Mouse (Mus musculus) embryonic facial prominence, embryonic 14.5 days (tissue): ENCODE data around the gene Smad3. TPM values are rescaled to one million over a fixed set of nuclear protein-coding genes. Genes with fewer than 3 reads are reported as not detected.

Experiments used
- ATAC-seq: fragments of 200-750 bp; cut with Nextera tagmentation; 2 replicates; pipeline ENCODE4 v1.8.0; 2017; ENCODE audit warnings: low read depth, moderate number of reproducible peaks, moderate TSS enrichment
- DNase-seq: peaks from one replicate; pipeline ENCODE4 v3.0.0-alpha.2; 2015; ENCODE audit warnings: low spot score
- H3K27ac ChIP-seq: fragments of 300-500 bp; sonication (generic); replicated peaks from 2 replicates; pipeline ENCODE4 v1.5.1; 2014; ENCODE audit warnings: low read depth, mild to moderate bottlenecking, low read length, moderate library complexity
- H3K27me3 ChIP-seq: fragments of 300-500 bp; sonication (generic); replicated peaks from 2 replicates; pipeline ENCODE4 v1.6.1; 2014; ENCODE audit warnings: low read length; ENCODE audit not compliant: control insufficient read depth, insufficient read depth
- H3K36me3 ChIP-seq: fragments of 300-500 bp; sonication (generic); 2 replicates; pipeline ENCODE4 v1.6.1; 2014; ENCODE audit warnings: low read length, mixed read lengths; ENCODE audit not compliant: control insufficient read depth, insufficient read depth
- H3K4me1 ChIP-seq: fragments of 300-500 bp; sonication (generic); 2 replicates; pipeline ENCODE4 v1.6.1; 2014; ENCODE audit warnings: antibody characterized with exemption, low read length; ENCODE audit not compliant: control insufficient read depth, insufficient read depth
- H3K4me2 ChIP-seq: fragments of 300-500 bp; sonication (generic); 2 replicates; pipeline ENCODE4 v1.6.1; 2014; ENCODE audit warnings: low read depth, mild to moderate bottlenecking, low read length, moderate library complexity, mixed read lengths
- H3K4me3 ChIP-seq: fragments of 300-500 bp; sonication (generic); 2 replicates; pipeline ENCODE4 v1.5.1; 2014; ENCODE audit warnings: low read depth, mild to moderate bottlenecking, low read length
- H3K9ac ChIP-seq: fragments of 300-500 bp; sonication (generic); 2 replicates; pipeline ENCODE4 v1.6.1; 2014; ENCODE audit warnings: low read depth, mild to moderate bottlenecking, low read length, moderate library complexity, mixed read lengths
- H3K9me3 ChIP-seq: fragments of 300-500 bp; sonication (generic); 2 replicates; pipeline ENCODE4 v1.6.1; 2016; ENCODE audit warnings: low read length; ENCODE audit not compliant: control insufficient read depth
- WGBS: fragments of 180-500 bp; shearing (Covaris S2); extraction: QIAGEN DNeasy Blood & Tissue Kit; methylation state at CpG from one replicate; pipeline ENCODE4 v1.1.7; 2014; 5-methylcytosine and 5-hydroxymethylcytosine counted together
- polyA plus RNA-seq: library from polyadenylated mRNA; unstranded; fragments of >200 nt; fragmentation: Nextera tagmentation; extraction: Ambion mirVana; gene quantifications from 2 replicates; pipeline ENCODE4 v1.2.1, GENCODE M21; 2014

Smad3 gene
- polyA plus RNA-seq, 1 experiment from 2014 or later, result 17.0 TPM

DNA sequence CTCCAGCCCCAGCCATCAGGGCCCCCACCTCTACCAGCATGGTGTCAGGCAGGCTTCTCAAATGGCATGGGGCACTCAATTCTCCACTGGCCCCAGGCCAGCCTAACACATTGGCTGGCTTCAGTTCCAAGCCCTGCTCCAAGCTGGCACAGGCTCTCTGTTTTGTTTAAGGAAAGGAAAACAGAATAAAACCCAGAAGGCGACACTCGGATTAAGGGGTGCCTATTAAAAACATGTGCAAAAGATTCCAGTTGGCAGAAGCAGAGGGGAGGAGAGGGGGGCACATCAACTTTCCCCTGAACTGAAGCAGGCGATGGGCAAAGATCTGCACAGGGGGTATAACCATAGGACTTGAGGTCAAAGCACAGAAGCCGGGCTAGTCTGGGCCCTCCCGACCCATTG, 98.8 kb downstream of the Smad3 start:
- Histone ChIP-seq H3K4me3 (no peak overlapping the region), H3K27me3 (no peaks in the 10 kb centered on the region), H3K9me3 (no peaks in the 10 kb centered on the region), H3K4me2 (no peak overlapping the region), H3K27ac (0 out of 2 replicates have a peak overlapping the region, but pooled peaks have one; percentile 2), H3K9ac (no peak overlapping the region), H3K4me1 (peaks cover 59% of the 10 kb centered on the region), H3K36me3 (peaks cover 48% of the 10 kb centered on the region)
- DNase-seq, result peak; percentile 92
- 28% methylated on average over 5 of the region's 5 CpGs for WGBS
- peak; percentile 45; the same call in 1 of the 2 replicates for ATAC-seq

- no peaks in the 10 kb centered on the region for H3K9me3 ChIP-seq
- no peak overlapping the region for H3K4me2 ChIP-seq
- H3K4me1 ChIP-seq, result peaks cover 59% of the 10 kb centered on the region
- DNase-seq (no peak), ATAC-seq (no peak)
- H3K9ac ChIP-seq, result no peak overlapping the region
- WGBS, result 70% methylated on average over 9 of the region's 9 CpGs
- no peak overlapping the region for H3K4me3 ChIP-seq
- H3K36me3 ChIP-seq, result peaks cover 50% of the 10 kb centered on the region
- no peaks in the 10 kb centered on the region for H3K27me3 ChIP-seq
- peak overlapping the region; percentile 4; the same call in 1 of the 2 replicates for H3K27ac ChIP-seq
Observed at GRCm38 (mm10) chr9:63658436-63658835, 99.4 kb downstream of the Smad3 start.

DNA sequence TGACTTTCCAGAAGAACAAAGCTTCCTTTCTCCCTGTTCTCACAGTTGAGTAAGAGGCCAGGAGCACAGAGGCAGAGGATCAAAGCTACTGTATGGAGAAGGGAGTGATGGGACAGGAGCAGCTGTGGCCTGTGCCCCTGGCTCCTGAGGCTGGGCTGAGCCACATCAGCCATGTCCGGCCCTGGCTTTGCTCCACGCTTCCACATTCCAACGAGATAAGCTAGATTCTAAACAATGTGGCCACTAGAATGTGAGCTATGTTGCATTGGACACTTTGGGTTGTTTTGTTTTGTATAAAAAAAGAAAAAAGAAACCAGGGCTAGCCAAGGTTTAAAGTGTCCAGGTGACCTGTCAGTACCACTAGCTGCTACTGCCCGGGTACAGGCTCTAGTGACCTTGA, 100.6 kb downstream of the Smad3 start:
- Histone ChIP-seq H3K27me3 (no peaks in the 10 kb centered on the region), H3K4me1 (peaks cover 63% of the 10 kb centered on the region), H3K4me2 (no peak overlapping the region), H3K9me3 (no peaks in the 10 kb centered on the region), H3K4me3 (no peak overlapping the region), H3K9ac (no peak overlapping the region), H3K27ac (no peak overlapping the region), H3K36me3 (peaks cover 47% of the 10 kb centered on the region)
- DNase-seq, result peak; percentile 45
- WGBS, result 58% methylated on average over 4 of the region's 4 CpGs
- no peak for ATAC-seq

- no peak overlapping the region for H3K4me2 ChIP-seq
- H3K4me1 ChIP-seq, result peaks cover 79% of the 10 kb centered on the region
- H3K9me3 ChIP-seq, result no peaks in the 10 kb centered on the region
- WGBS, result 0% methylated on average over 1 of the region's 1 CpGs
- H3K27me3 ChIP-seq, result no peaks in the 10 kb centered on the region
- H3K36me3 ChIP-seq, result peaks cover 43% of the 10 kb centered on the region
- no peak overlapping the region for H3K27ac ChIP-seq
- ATAC-seq, result no peak
- peak; percentile 44 for DNase-seq
- no peak overlapping the region for H3K4me3 ChIP-seq
- H3K9ac ChIP-seq, result no peak overlapping the region
Observed at GRCm38 (mm10) chr9:63655092-63655491, 102.7 kb downstream of the Smad3 start.

GRCm38 (mm10) chr9:63654575-63654974, 103.2 kb downstream of the Smad3 start:
- Histone ChIP-seq H3K4me1 (peaks cover 74% of the 10 kb centered on the region), H3K9me3 (no peaks in the 10 kb centered on the region), H3K9ac (no peak overlapping the region), H3K27ac (no peak overlapping the region), H3K36me3 (peaks cover 45% of the 10 kb centered on the region), H3K27me3 (no peaks in the 10 kb centered on the region), H3K4me2 (no peak overlapping the region), H3K4me3 (no peak overlapping the region)
- 82% methylated on average over 8 of the region's 8 CpGs for WGBS
- ATAC-seq (no peak), DNase-seq (no peak)

DNA sequence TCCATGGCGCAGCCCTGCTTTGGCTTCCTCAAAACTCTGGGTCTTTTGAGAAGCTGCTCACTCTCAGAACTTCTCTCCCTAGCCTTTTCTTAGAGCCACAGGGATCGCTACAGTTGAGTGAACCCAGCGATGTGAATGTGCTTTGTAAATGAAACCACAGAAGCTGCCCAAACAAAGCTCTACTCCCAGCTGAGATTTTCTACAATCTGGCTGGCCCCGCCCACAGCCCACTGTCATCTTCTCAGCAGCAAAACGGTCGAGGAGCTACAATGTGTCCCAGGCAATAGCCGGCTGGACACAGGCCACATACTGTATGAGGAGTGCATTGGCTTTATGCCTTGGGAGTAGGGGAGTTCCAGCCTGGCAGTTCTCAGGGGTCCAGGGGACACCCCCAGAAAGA, 104.1 kb downstream of the Smad3 start:
- H3K4me2 ChIP-seq, result no peak overlapping the region
- WGBS, result 33% methylated on average over 7 of the region's 7 CpGs
- no peaks in the 10 kb centered on the region for H3K27me3 ChIP-seq
- ATAC-seq (no peak), DNase-seq (peak; percentile 53)
- no peak overlapping the region for H3K4me3 ChIP-seq
- peaks cover 66% of the 10 kb centered on the region for H3K4me1 ChIP-seq
- peaks cover 54% of the 10 kb centered on the region for H3K36me3 ChIP-seq
- 0 out of 2 replicates have a peak overlapping the region, but pooled peaks have one; percentile 35 for H3K27ac ChIP-seq
- no peak overlapping the region for H3K9ac ChIP-seq
- H3K9me3 ChIP-seq, result no peaks in the 10 kb centered on the region

- 22% methylated on average over 11 of the region's 11 CpGs for WGBS
- no peak overlapping the region for H3K9ac ChIP-seq
- DNase-seq (peak; percentile 91), ATAC-seq (peak; percentile 42; the same call in 1 of the 2 replicates)
- peaks cover 71% of the 10 kb centered on the region for H3K4me1 ChIP-seq
- peak overlapping the region; percentile 10; the same call in 1 of the 2 replicates for H3K4me2 ChIP-seq
- no peaks in the 10 kb centered on the region for H3K9me3 ChIP-seq
- no peak overlapping the region for H3K4me3 ChIP-seq
- no peaks in the 10 kb centered on the region for H3K27me3 ChIP-seq
- peak overlapping the region; percentile 88 for H3K27ac ChIP-seq
- peaks cover 63% of the 10 kb centered on the region for H3K36me3 ChIP-seq
Observed at GRCm38 (mm10) chr9:63651594-63651993, 106.2 kb downstream of the Smad3 start.

DNA sequence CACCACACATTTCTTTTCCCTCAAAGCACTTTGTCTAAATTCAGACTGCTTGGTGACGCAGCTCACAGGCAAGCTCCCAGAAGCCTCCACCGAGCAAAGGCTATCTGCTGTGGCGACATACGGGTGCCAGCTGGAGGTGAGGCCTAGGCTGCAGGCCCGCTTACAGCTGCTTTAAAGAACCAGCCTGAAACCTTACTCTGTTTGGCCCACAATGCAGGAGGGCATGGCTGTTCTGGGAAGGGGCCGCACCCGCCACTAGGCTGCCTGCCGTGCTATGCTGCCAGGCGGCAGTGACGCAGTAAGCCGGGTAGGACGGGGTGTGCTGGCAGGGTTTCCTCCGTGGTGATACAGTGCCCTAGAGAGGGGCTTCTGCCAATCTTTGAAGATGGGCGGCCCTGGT, 106.9 kb downstream of the Smad3 start:
- peaks cover 66% of the 10 kb centered on the region for H3K4me1 ChIP-seq

DNA sequence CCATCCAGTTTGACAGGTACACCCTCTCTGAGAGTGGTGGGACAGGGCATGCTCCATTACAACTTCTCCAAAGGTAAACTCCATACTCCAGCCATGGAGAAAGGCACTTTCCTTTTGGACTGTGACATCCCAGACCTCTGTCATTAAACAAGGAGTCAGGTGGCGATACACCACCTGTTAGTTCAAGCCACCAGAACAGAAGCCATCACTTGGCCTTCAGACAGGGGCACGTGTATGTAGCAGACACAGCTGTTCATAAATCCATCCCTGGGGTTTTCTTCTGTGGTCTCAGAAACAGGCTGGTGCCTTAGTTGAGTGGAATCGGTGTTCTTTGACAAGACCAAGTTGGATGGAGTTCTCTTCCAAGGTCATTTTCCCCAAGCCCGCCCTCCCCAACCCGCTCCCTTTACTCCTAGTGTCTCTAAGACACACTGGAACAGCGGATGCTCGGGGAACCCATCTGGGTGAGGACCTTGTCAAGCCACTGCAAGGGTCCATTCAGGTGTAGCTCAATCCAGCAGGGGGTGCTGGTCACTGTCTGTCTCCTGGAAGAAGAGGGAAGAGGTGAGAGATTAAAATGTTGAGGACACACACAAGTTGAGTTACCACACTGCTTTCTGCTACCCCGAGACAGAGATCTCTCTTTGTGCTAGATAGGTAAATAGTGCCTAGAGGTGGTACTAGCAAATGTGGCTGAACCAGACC, 107.8 kb downstream of the Smad3 start:
- ATAC-seq (no peak), DNase-seq (no peak)

More for the DNA sequence above, 106.9 kb downstream of the Smad3 start:
- H3K4me2 ChIP-seq, result no peak overlapping the region
- DNase-seq (peak; percentile 76), ATAC-seq (peak; percentile 45)
- no peaks in the 10 kb centered on the region for H3K27me3 ChIP-seq
- H3K9ac ChIP-seq, result no peak overlapping the region
- H3K36me3 ChIP-seq, result peaks cover 64% of the 10 kb centered on the region
- no peak overlapping the region for H3K4me3 ChIP-seq
- peak overlapping the region; percentile 88 for H3K27ac ChIP-seq
- H3K9me3 ChIP-seq, result no peaks in the 10 kb centered on the region
- WGBS, result 61% methylated on average over 14 of the region's 14 CpGs

More for the DNA sequence above, 107.8 kb downstream of the Smad3 start:
- peaks cover 61% of the 10 kb centered on the region for H3K36me3 ChIP-seq
- H3K4me3 ChIP-seq, result no peak overlapping the region
- no peak overlapping the region for H3K4me2 ChIP-seq
- H3K9me3 ChIP-seq, result no peaks in the 10 kb centered on the region
- no peak overlapping the region for H3K9ac ChIP-seq
- WGBS, result 89% methylated on average over 8 of the region's 8 CpGs
- H3K27me3 ChIP-seq, result no peaks in the 10 kb centered on the region
- H3K27ac ChIP-seq, result peak overlapping the region; percentile 88
- peaks cover 57% of the 10 kb centered on the region for H3K4me1 ChIP-seq
